Mouse (Mus musculus) left cerebral cortex, adult 18-20 months (tissue): ENCODE results near the gene Daxx. TPM values are rescaled to one million over a fixed set of nuclear protein-coding genes. Genes with fewer than 3 reads are reported as not detected.

Source experiments
- DNase-seq, 2 experiments: peaks; one replicate each; pipeline ENCODE4 v3.0.0; 2021 to 2022; ENCODE audit warnings: low spot score in 2 of 2, mixed read lengths in 1 of 2
- microRNA-seq, 2 experiments: library from miRNA; unstranded; fragments of <30 nt; microRNA quantifications; one replicate each; pipeline ENCODE4 v1.2.0; 2021
- total RNA-seq, 2 experiments: library from RNA; stranded (reverse); gene quantifications; 2 replicates each; pipeline ENCODE4 v1.2.3; 2021

The Daxx gene
- total RNA-seq, 2 experiments from 2014 or later, result 27.4 to 34.7 TPM

DNA sequence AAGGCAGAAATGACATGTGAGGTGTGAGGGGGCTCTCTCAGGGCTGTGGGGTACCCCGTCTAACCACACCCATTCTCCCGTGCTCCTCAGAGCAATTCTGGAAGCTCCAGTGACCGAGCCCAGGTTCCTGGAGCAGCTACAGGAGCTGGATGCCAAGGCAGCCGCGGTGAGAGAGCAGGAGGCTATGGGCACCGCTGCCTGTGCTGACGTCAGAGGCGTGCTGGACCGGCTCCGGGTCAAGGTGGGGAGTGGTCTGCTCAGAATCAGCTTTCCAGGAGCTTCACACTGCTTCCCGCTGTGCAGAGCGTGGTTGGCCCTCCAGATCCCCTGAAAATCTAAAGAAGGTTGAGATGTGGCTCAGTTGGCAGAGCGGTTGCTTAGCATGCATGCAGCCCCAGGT, 49.9 kb downstream of the Daxx start:
- no peak for DNase-seq

DNA sequence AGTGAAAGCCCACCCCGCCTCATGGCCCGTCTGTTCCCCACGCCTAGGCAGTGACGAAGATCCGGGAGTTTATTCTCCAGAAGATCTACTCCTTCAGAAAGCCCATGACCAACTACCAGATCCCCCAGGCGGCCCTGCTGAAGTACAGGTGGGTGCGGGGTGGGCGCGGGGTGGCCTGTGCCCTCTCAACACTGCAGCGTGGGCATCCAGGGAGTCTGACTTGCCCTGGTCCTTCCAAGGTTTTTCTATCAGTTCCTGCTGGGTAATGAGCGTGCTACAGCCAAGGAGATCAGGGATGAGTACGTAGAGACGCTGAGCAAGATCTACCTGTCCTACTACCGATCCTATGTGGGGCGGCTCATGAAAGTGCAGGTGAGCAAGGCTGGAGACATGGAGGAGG, 50.7 kb downstream of the Daxx start:
- DNase-seq, result no peak

DNA sequence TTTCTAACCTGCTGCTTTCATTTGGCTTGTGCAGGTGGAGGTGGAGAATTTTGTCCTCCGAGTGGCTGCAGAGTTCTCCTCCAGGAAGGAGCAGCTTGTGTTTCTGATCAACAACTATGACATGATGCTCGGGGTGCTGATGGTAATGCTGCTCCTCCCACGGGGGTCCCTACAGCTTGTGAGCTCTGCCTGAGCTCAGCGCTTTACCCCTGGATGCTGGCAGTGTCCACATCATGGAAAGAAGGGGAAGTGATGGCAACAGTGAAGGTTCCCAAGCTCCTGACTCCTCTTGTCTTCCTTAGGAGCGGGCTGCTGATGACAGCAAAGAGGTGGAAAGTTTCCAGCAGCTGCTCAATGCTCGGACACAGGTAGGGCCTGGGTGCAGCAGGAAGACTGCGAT, 53.7 kb downstream of the Daxx start:
- DNase-seq, result no peak

Small RNA genes lying within 50 kb of the gene (microRNA-seq; reads per million reads assigned to microRNA genes)
- gene Gm27740, result 0 reads per million in 2 experiments

Other genes starting within 250 kb of the Daxx start
- gene Hnrnpm, start 222.6 kb upstream of the Daxx start, total RNA-seq, result 100 to 1,000 TPM; 129 to 143 TPM
- gene March2, start 190.7 kb upstream of the Daxx start, total RNA-seq, result 10 to 100 TPM; 90.0 to 90.1 TPM
- 100 to 1,000 TPM; 359 to 382 TPM for gene Rab11b, start 148.9 kb upstream of the Daxx start, total RNA-seq
- 1 to 10 TPM; 1.4 to 2.2 TPM for gene Angptl4, start 127.6 kb upstream of the Daxx start, total RNA-seq
- 10 to 100 TPM; 27.5 to 32.7 TPM for gene Kank3, start 98.9 kb upstream of the Daxx start, total RNA-seq
- gene Rps28, start 84.9 kb upstream of the Daxx start, total RNA-seq, result 100 to 1,000 TPM; 702 to 765 TPM
- 100 to 1,000 TPM; 194 to 196 TPM for gene Ndufa7, start 84.8 kb upstream of the Daxx start, total RNA-seq
- gene Cd320, start 66.3 kb upstream of the Daxx start, total RNA-seq, result 10 to 100 TPM; 24.2 to 24.4 TPM
- gene Gm7029, start 35.6 kb upstream of the Daxx start, total RNA-seq, result not detected
- gene Kifc1, start 18.8 kb upstream of the Daxx start, total RNA-seq, result 1 to 10 TPM; 2.5 to 2.8 TPM
- gene Platr17, start 4.3 kb upstream of the Daxx start, total RNA-seq, result under 1 TPM in 1 of 2 experiments, not detected in 1; 0.58 TPM
- gene Tapbp, start 6.5 kb downstream of the Daxx start, total RNA-seq, result 10 to 100 TPM; 42.0 to 53.5 TPM
- 10 to 100 TPM; 33.0 to 35.5 TPM for gene Zbtb22, start 6.5 kb downstream of the Daxx start, total RNA-seq
- gene Rgl2, start 20.1 kb downstream of the Daxx start, total RNA-seq, result 10 to 100 TPM; 62.2 to 63.5 TPM
- 10 to 100 TPM; 92.3 to 94.0 TPM for gene Pfdn6, start 30.9 kb downstream of the Daxx start, total RNA-seq
- 10 to 100 TPM; 12.5 to 13.8 TPM for gene Wdr46, start 31.2 kb downstream of the Daxx start, total RNA-seq
- gene B3galt4, start 42.1 kb downstream of the Daxx start, total RNA-seq, result 1 to 10 TPM; 5.9 to 6.5 TPM
- 10 to 100 TPM; 71.1 to 71.2 TPM for gene Vps52, start 46.4 kb downstream of the Daxx start, total RNA-seq
- gene Rps18, start 46.6 kb downstream of the Daxx start, total RNA-seq, result 100 to 1,000 TPM; 332 to 337 TPM
- gene H2-K1, start 90.9 kb downstream of the Daxx start, total RNA-seq, result 10 to 100 TPM; 30.9 to 33.6 TPM
- gene Ring1, start 115.3 kb downstream of the Daxx start, total RNA-seq, result 10 to 100 TPM; 31.6 to 34.6 TPM
- gene H2-Ke6, start 118.6 kb downstream of the Daxx start, total RNA-seq, result 10 to 100 TPM; 39.3 to 43.2 TPM
- gene Slc39a7, start 122.3 kb downstream of the Daxx start, total RNA-seq, result 100 to 1,000 TPM in 1 of 2 experiments, 10 to 100 TPM in 1; 96.1 to 101 TPM
- gene Rxrb, start 122.4 kb downstream of the Daxx start, total RNA-seq, result 10 to 100 TPM; 80.6 to 84.1 TPM
- gene Col11a2, start 130.0 kb downstream of the Daxx start, total RNA-seq, result 10 to 100 TPM; 14.5 to 14.6 TPM
- not detected for gene H2-Oa, start 182.9 kb downstream of the Daxx start, total RNA-seq
- 10 to 100 TPM; 22.3 to 26.5 TPM for gene H2-DMa, start 210.1 kb downstream of the Daxx start, total RNA-seq
- 100 to 1,000 TPM; 177 to 179 TPM for gene Brd2, start 213.2 kb downstream of the Daxx start, total RNA-seq
- 1 to 10 TPM; 1.2 to 1.8 TPM for gene H2-DMb2, start 233.9 kb downstream of the Daxx start, total RNA-seq
- 1 to 10 TPM; 2.2 to 2.7 TPM for gene H2-DMb1, start 243.7 kb downstream of the Daxx start, total RNA-seq